Mouse (Mus musculus) retina, postnatal 7 days (tissue): Measurements from ENCODE around the gene Tlr4.

Source experiments
- DNase-seq: peaks from one replicate; pipeline ENCODE4 v3.0.0-alpha.2; 2012; ENCODE audit warnings: low read depth, low spot score

The Tlr4 gene

DNA sequence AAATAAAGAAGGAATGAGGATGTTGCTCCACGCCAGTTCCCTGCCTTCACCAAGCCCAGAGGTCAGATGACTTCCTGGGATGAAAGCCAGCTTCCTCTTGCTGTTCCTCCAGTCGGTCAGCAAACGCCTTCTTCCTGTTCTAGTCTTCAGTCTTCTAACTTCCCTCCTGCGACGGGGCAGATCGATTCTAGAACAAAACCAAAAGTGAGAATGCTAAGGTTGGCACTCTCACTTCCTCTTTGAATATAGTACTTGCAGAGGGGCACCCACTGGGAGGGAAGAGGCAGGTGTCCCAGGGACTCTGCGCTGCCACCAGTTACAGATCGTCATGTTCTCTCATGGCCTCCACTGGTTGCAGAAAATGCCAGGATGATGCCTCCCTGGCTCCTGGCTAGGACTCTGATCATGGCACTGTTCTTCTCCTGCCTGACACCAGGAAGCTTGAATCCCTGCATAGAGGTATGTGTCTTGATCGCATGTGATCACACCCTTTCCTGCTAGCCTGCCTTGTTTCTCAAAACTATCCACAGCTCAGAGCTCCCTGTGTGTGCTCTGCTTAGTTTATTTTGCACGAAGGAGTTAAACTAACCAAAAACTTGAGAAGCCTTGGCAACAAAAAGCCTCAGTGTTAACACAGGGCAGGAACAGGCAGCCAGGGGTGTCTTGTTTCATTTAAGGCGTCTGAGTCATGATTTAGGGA is at the start of gene Tlr4:
Gene Tlr4, plus strand, starts transcription at position 122 of the 700 bp plus-strand sequence.
- no peak for DNase-seq

DNA sequence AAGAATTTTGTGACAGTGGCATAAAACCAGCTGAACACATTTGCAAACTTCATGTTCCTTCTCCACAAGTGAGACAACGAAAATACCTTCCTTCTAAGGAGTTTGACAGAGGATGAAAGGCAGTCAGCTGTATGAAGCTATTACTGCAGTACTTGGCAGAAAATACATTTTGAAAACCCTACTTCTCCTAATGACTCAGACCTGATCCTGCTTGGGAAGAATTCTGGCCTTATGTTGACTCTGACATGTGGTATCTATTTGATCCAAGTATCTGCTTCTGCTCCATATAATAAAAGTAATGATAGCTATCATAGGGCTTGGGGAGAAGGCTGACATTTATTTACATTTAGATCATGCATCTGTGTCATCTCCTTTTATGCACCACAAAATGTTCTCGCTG is 33.1 kb upstream of the Tlr4 start:
- no peak for DNase-seq

DNA sequence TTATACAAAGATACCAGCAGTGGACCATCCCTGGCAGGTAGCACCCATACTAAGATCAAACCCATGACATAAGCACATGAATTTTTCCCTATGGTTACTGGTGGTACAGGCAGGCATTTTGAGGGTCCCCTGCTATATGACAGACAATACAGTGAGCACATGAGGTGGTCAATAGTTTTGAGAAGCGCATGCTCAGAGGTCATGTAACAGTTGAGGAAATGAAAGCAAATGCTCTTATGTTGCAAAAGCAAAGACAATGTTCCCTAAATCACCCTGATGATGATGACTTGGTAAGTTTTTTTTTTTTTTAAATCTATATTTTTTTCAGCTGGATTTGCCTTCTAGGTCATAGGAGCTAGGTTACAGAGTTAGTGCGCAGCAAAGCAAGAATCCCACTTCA is 30.7 kb upstream of the Tlr4 start:
- no peak for DNase-seq

DNA sequence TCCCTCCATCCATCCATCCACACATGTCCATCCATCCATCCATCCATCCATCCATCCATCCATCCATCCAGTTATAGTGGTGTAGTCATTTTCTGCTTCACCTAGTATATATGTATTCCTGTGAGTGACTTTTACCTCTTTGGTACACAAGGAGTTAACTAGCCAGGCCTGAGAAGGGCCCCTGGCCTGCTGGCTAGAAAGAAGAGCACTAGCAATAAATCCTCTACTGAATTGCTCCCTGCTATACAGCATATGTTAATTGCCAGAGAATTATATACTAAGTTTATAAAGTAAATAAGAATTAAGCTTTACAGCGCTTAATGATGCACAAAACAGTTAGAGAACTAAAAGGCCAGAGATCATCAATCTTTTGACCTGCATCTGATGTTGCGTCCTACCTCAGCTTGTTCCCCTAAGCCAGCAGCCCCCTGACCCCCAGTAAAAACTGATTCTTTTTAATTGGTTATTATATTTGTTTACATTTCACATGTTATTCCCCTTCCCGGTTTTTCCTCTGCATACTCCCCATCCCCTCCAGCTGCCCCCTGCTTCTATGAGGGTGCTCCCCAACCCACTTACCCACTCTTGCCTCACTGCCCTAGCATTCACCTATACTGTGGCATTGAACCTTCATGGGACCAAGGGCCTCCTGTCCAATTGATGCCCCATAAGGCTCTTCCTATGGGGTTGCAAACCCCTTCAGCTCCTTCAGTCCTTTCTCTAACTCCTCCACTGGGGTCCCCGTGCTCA is 22.7 kb upstream of the Tlr4 start:
- no peak for DNase-seq

DNA sequence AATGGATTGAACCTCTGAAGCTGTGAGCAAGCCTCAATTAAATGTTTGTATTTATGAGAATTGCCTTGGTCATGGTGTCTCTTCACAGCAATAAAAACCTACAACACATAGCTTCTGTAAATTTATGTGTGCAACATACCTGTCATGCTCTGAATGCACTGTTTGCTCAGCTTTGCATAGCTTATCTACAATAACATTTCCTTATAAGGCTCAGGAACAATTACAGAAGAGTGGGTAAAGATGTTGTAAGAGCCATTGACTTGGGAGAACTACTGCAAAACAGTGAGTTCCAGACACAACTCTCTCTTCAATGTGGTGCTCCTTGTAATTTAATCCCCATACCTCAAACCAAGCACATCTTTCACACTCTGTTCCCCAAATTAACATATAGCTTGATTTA is 21.6 kb upstream of the Tlr4 start:
- DNase-seq: no peak

DNA sequence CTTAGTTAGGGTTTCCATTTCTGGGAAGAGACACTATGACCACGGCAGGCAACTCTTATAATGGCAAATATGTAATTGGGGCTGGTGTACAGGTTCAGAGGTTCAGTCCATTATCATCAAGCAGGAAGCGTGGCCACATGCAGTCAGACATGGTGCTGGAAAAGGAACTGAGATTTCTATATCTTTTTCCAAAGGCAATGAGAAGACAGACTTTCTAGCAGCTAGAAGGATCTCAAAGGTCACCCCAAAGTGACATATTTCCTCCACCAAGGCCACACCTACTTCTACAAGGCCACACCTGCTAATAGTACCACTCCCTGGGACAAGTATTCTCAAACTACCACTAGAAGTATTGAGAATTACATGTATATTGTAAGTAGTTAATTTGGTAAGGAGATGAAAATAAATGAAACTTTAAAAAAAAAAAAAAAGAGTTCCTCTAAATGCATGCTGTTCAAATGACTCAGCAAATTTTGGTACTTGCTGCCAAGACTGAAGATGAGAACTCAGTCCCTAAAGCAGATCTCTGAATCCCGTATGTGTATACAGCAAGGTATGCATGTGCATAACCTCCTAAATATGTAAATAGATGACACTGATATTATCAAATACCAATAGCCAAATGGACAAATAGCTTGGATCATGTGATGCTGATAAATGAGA is 10.9 kb upstream of the Tlr4 start:
- no peak for DNase-seq

DNA sequence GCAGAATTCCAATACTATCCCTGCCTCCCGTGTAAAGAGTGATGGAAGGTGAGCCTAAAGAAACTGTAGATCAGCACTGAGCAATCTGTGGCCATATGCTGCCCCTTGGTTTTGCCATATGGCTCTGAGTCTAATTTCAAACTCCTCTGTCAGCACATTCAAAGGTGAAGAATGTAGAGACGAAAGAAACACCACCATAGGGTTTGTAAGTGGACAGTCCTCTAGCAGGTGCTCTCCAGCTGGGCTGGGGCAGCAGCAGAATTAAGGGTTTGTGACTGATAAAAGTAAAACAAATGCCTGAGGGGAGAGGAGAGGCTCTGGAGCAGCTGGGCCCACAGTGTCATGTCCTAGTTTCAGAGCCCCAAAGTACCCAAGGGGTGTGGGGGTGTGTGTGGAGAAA is 6.2 kb upstream of the Tlr4 start:
- no peak for DNase-seq

DNA sequence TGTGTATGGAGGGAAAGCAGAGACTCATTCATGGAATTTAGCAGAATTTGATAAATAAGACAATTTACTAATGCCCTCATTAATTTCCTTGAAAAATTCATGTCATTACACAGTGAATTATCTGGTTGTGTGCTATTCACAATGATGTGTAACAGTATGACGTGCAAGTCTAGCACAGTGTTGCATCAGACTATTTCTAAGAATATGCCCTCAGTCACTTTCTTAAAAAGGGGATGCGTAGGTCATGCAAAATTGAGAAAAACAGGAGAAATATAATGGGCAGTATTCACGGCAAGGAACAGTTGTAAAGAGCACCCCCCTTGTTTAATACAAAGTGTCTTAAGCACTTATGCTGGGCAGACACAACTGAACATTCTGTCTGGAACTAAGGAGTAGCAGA is 5.6 kb upstream of the Tlr4 start:
- no peak for DNase-seq

DNA sequence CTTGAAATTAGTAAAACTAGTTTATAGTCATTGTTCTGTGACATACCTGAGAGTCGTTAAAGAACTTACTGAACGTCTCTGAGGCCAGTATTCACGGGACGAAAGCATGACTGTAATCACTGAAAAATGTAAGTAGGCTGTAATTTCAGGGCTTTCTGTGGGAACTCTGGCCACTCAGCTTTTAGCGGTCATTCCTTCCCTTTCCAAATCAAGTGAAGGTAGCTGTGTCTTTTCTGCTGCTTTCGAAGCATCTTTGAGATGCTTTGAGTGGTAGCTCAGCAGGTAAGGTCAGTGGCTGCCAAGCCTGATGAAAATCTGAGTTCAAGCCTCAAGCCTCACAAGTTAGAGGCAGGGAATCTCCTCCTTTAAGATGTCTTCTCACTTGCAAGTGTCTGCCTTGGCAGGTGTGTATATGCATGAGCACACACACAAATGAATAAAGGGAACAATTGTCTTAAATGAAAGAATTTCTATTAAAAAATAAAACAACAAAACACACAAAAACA is 832 bp downstream of the Tlr4 start:
- no peak for DNase-seq

DNA sequence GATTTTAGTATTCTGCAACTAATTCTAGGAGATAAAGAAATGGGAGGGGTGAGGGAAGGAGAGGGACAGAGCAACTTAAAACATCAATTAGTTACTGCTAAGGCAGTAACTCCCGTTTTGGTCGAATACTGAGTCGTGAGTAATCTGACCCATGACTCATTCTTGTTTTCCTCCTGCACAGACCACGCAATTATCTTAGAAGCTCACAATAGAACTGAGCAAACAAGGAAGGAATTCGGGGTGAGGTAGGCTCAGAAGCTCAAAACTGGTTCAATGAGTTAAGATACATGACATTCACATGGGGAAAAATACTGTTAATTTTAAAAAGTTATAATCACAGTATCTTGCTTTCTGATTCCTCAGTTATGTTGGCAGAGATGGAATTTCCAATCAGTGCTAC is 1.3 kb downstream of the Tlr4 start:
- DNase-seq: no peak

DNA sequence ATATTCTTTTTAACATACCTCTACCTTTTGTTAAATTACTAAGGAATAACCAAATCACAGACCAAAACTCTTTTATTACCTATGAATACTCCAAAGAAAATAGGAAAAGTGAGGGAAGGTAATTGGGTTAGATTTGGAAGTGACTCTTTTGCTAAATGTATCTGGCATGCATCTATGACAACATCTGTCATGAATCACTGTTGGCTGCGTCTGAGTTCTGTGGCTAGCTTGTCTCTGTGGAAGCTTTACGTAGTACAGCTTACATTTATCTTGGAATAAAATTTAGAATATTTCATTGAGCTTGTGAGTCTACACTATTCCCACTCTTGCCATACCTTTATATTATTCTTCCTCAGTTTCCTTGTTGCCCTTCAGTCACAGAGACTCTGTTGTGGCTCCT is 10.7 kb downstream of the Tlr4 start:
- DNase-seq: no peak

DNA sequence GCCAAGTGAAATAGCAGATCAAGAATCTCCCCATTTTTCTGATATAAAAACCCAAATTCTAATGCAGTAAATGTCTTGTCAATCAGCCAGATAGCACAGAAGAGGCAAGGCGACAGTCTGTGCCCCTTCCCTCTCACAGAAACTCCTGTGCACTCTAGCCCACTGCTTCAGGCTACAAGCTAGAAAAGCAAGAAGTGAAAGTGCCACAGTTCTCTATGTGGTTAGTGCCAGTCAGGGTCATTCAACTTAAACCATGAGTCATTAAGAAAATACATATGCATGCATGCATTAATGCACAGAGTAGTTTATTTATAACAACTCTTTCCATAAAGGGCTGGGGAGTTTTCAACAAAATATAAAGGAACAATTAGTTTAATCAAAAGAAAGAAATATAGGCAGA is 15.9 kb downstream of the Tlr4 start:
- no peak for DNase-seq

DNA sequence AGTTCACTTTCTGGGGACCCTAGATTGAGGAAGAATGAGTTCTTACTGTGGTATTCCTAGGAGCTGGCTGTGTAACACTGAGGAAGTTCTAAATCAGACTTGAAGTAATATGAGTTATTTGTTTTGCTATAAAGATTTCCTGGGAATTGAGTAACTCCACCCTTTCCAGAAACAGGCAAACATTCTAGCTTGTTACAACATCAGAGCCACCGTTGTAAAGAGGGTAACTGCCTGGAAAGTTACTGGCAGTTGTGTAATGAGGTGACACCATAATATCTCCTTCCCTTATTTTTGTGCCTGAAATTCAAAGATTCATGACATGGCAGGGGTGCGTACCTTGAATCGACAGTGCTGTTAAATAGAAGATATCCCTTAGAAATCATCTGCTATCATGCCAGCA is 24.6 kb downstream of the Tlr4 start:
- DNase-seq: no peak

DNA sequence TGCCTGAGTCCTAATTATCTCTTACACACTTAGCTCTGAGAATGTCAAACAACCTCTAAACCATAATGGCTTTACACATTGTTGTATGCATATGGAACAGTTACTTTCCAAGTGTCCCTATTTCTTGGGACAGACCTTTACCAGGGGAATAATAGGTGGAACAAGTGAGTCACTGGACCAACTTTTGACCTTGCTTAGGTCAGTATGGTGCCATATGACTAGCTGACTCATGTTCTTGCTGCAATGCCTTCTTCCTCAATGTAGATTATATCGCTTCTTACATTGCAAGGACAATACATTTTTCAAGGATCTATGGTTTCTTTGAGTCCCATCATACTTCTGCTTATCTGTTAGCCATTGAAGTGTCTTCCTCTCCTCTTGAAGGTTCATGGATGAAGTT is 29.6 kb downstream of the Tlr4 start:
- DNase-seq: no peak

DNA sequence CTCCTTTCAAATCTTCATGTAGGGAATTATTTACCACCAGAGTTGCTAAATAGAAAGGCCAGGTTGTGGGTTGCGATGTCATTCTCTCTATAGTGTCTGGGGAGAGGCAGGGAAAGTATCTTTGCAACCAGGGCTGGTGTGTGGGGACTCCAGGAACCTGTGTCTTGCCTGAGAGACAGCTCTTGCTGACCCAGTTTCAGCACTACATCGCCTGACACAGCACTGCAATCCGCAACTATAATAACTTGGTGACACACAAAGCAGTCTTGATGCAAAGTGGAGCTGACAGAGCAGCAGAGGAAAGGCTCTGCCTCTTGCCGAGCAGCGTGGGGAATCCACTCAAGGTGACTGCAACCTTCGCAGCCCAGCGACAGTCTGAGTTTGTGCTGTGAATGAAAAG is 42.5 kb downstream of the Tlr4 start:
- DNase-seq: peak; percentile 50

DNA sequence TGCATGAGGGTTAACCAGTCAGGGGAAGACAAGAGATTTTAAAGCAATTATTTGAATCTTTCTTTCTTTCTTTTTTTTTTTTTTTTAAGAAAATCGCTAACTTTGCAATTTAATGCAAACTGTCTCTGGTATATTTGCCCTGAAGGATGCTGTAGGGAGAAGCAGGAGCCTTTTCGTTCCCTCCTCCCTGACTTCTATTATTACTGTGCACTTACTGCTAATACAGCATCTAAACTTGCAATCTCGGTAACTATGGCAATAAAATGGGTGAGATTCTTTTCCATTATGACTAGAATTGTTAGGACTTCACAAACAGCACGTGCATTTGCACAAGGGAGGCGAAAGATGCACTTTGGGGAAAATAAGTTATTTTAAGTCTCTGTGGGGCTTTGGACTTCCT is 44.6 kb downstream of the Tlr4 start:
- DNase-seq: no peak

DNA sequence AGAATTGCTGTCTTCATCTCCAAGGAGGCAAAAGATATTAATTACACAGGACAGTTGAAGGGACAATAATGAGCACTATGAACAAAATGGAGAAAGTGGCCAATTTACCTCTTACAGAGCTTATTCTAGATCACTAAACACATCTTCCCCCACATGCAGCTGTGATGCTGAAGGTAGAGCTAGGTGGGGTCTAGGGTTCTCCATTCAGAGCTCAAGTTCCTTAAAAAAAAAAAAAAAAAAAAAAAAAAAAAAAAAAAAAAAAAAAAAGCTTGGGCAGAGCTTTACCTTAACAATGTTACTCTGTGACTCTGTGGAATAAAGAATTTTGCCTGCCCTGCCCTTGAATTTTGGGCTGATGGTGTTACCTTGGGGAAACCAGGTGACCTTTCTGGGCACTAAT is 46.0 kb downstream of the Tlr4 start:
- DNase-seq: no peak

DNA sequence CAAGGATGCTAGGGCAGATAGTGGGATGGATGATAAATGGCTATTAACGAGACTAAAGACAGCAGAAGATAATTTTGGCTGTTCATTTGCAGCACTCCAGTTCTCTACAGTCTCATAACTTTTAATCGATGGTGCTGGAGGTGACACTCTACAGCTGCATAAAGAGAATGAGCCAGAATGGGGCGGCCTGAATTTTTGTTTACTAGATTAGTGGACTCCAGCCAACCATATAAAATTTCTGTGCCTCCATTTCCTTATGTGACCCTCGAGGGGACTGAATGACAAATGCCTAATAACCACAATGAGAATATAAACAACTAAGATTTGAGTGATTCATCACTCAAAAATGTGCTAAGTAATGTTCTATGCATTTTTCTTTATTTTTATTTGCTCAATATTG is 48.4 kb downstream of the Tlr4 start:
- no peak for DNase-seq

DNA sequence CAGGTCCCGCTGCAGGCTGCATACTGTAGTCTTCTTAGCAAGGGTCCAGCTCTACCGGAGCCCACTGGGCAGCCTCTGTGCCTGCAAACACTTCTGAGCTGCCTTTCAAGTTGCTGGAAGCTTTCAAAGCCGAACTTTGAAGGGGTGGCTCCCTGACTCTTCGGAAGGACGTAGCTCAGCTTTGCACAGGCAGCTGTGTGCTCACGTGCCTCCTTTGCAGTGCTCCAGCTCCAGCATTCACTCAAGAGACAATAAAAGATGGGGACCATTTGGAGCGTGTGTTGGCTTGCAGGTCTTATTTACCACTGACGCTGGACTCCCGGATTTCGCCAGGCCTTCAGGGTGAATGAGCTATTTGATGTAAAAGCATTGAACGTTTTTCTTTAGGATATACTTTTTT is 50.2 kb downstream of the Tlr4 start:
- no peak for DNase-seq

DNA sequence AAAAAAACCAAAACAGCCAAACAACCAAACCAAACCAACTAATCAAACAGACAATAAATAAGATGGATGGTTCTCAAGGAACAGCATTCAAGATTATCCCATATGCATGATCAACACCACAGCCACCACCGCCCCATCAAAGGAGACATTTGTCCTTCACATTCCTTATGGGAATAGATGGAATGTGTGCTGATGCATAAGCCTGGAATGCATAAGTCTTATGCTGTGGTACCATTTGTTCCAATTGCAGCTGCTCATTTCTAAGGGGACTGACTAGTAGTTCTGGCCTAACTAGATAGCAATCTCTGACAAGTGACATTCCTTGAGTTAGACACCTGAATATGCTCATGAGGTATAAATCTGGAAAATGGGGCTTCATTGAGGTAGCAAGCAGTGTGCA is 54.1 kb downstream of the Tlr4 start:
- DNase-seq: no peak

DNA sequence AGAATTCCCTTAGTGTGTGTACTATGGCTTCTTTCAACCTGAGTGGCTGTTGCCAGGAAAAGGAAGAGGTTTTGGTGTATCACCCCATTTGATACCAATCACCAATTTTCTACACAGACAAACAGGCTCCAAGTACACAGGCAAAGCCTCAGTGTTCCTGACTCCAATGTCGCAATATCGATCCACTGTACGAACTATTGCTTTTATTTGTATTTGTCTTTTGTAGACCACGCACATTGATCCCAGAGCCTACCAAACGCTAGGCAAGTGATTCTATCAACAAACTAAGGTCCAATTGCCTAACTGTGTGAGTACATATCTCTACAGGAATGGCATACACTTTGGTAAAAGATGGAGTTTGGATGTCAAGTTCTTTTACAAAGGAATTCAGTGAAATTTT is 55.9 kb downstream of the Tlr4 start:
- no peak for DNase-seq

DNA sequence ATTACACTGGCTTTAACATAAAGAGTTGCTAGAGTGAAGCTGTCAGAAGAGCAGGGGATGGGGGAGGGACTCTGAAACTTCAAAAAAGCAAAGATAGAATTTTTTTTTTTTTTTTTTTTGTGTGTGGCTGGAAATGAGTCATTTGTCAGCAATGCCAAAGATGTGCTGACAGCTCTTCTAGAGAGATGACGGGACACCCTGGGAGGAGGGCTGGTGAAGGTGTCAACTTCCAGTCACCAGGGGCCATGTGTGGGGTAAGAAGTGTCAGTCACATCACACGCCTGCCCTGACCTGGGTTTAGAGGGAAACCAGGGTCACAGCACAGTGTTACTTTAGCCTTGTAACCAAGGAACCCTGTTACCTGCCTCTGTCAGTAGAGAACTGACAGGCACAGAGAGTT is 67.2 kb downstream of the Tlr4 start:
- DNase-seq: no peak

DNA sequence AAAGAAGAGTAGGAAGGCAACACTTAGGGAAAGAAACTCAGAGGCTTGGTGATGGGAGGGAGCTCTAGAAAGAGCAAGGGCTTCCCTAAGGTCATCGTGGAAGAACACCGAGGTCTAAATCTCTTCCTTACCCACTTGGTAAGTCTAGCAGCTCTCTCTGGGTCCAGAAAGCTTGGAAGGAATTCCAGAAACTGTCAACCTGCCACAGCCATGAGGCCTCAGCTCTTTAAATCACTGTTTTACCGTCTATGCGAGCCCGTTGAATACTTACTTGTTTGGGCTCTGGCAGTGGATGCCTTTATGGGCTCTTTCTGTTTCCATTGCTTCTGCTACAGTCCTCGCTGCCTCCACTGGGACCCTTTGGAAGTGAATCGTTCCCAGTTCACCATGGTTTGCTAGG is 67.6 kb downstream of the Tlr4 start:
- no peak for DNase-seq
